Mouse (Mus musculus): Measurements from ENCODE around the gene Spo11. TPM values are rescaled to one million over a fixed set of nuclear protein-coding genes. Genes with fewer than 3 reads are reported as not detected.

The Spo11 gene
- total RNA-seq, 2 experiments from 2014 or later = not detected

Other genes with a start within 250 kb of the Spo11 start
- gene Bmp7, start 37.4 kb upstream of the Spo11 start, total RNA-seq (2014; fragmentation: Nextera tagmentation) = not detected in 2 replicates
- gene Bmp7, start 37.4 kb upstream of the Spo11 start, total RNA-seq (2017) = not detected in 2 replicates
- gene Rae1, start 22.4 kb downstream of the Spo11 start, total RNA-seq (2014; fragmentation: Nextera tagmentation) = 95.2 and 147 TPM in 2 replicates
- 71.2 and 75.6 TPM in 2 replicates for gene Rae1, start 22.4 kb downstream of the Spo11 start, total RNA-seq (2017)
- gene Rbm38, start 42.8 kb downstream of the Spo11 start, total RNA-seq (2014; fragmentation: Nextera tagmentation) = 127 and 197 TPM in 2 replicates
- gene Rbm38, start 42.8 kb downstream of the Spo11 start, total RNA-seq (2017) = 38.8 and 60.4 TPM in 2 replicates
- not detected in 2 replicates for gene Ctcfl, start 141.8 kb downstream of the Spo11 start, total RNA-seq (2014; fragmentation: Nextera tagmentation)
- gene Ctcfl, start 141.8 kb downstream of the Spo11 start, total RNA-seq (2017) = not detected in 2 replicates
- not detected in 2 replicates for gene Pck1, start 175.3 kb downstream of the Spo11 start, total RNA-seq (2014; fragmentation: Nextera tagmentation)
- not detected in 2 replicates for gene Pck1, start 175.3 kb downstream of the Spo11 start, total RNA-seq (2017)
- 1.8 and 5.0 TPM in 2 replicates for gene Zbp1, start 241.2 kb downstream of the Spo11 start, total RNA-seq (2014; fragmentation: Nextera tagmentation)
- gene Zbp1, start 241.2 kb downstream of the Spo11 start, total RNA-seq (2017) = 1.2 and 5.3 TPM in 2 replicates